Mouse (Mus musculus) bone marrow macrophage, adult 2 months (primary cell): ENCODE results near the gene Tmem132c.

ENCODE experiments used
- CTCF ChIP-seq: IDR thresholded peaks from 2 replicates; pipeline ENCODE4 v1.5.1; 2012; ENCODE audit warnings: low read depth, mild to moderate bottlenecking, low read length, moderate library complexity
- POLR2A ChIP-seq: IDR thresholded peaks from 2 replicates; pipeline ENCODE4 v1.6.1; 2012; ENCODE audit warnings: mild to moderate bottlenecking, low read depth, low read length, borderline replicate concordance

DNA sequence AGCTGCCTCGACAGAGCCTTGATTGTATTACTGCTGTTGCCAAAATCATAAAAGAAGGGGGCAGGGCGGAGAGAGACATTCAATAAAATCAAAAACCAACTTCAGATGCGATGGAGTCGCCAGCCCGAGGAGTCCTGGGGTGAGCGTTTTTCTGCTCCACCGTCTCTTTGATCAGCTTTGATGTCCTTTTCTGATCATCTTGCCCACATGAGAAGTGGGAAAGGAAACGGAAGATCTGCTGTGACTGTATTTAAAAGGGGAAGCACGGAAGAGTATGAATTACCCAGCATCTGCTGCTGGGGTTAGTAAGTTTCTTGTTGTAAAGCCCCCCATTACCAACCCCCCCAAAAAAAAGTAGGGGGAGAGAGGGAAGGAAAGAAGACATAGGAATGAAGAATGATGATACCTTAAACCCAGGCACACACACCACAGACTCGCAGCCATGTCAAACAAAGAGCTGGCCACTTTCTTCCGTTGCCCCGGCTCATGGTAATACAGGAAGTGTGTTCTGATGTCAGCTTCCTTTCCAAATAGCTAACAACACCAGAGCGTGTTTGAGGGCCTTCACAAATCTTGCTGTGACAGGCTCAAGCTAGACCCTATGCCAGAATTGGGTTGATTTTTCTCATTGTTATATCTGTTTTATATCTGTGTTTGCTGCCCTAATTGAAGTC is 243.3 kb downstream of the Tmem132c start:
- no peak for TF ChIP-seq POLR2A
- no peak for TF ChIP-seq CTCF
